Mouse (Mus musculus): ENCODE data around the gene Mrps18a.

DNA sequence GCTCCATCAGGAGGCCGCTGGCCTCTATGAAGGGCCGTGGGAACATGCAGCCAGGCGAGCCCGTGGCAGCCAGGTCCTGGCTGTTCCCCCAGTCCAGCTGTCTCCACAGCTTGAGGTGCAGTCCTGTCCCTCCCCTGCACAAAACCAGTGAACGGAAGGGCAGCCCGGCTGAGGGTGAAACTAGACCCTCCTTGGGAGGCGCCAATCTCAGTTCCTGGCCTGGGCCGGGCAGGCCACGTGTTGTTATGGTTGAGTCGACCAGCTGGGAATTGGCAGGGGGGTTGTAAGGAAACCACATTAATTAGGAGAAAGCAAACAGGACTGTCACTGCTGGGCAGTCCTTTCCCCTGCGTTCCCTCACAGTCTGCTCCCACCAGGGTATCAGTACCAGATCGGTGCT lies 6.3 kb upstream of the Mrps18a start:
- TF ChIP-seq CTCF (IDR thresholded peaks at IDR 0.05) = 0 out of 2 replicates have a peak, but pooled peaks have one; percentile 3
- no peak for TF ChIP-seq POLR2A (IDR thresholded peaks at IDR 0.05; ENCODE audit: insufficient read depth, low read depth, low read length)
- TF ChIP-seq EP300 (IDR thresholded peaks at IDR 0.05; ENCODE audit: insufficient read depth, low read depth, low read length) = 0 out of 2 replicates have a peak, but pooled peaks have one; percentile 8
